Mouse (Mus musculus) heart, adult 2 months (tissue): ENCODE measurements around the gene Galntl6. TPM values are rescaled to one million over a fixed set of nuclear protein-coding genes. Genes with fewer than 3 reads are reported as not detected.

Experiments used
- DNase-seq, 2 experiments: peaks; one replicate each; pipeline ENCODE4 v3.0.0; 2021
- H3K27ac ChIP-seq: fragments of 200-600 bp; 2 replicates; pipeline ENCODE4 v1.8.1; 2022
- H3K27me3 ChIP-seq: fragments of 200-500 bp; 2 replicates; pipeline ENCODE4 v1.6.1; 2012; ENCODE audit warnings: mild to moderate bottlenecking, low read length, inconsistent platforms, mixed read lengths; ENCODE audit not compliant: control insufficient read depth, insufficient read depth
- H3K36me3 ChIP-seq: fragments of 200-500 bp; 2 replicates; pipeline ENCODE4 v1.6.1; 2012; ENCODE audit warnings: low read length, inconsistent platforms; ENCODE audit not compliant: control insufficient read depth, insufficient read depth
- H3K4me1 ChIP-seq: fragments of 200-500 bp; 2 replicates; pipeline ENCODE4 v1.6.1; 2011; ENCODE audit warnings: low read length; ENCODE audit not compliant: control insufficient read depth, insufficient read depth
- H3K4me3 ChIP-seq: fragments of 200-600 bp; 2 replicates; pipeline ENCODE4 v1.8.1; 2022
- H3K79me2 ChIP-seq: fragments of 200-500 bp; replicated peaks from 2 replicates; pipeline ENCODE4 v1.6.1; 2012; ENCODE audit warnings: mild to moderate bottlenecking, inconsistent platforms, low read length, moderate library complexity, mixed read lengths; ENCODE audit not compliant: control insufficient read depth, insufficient read depth
- H3K9ac ChIP-seq: fragments of 200-500 bp; 2 replicates; pipeline ENCODE4 v1.6.1; 2012; ENCODE audit warnings: low read depth, mild to moderate bottlenecking, control low read depth, inconsistent platforms, low read length, mixed read lengths
- CTCF ChIP-seq: fragments of 200-600 bp; IDR thresholded peaks from 2 replicates; pipeline ENCODE4 v1.8.1; 2022; ENCODE audit warnings: antibody characterized with exemption, mild to moderate bottlenecking, moderate library complexity
- EP300 ChIP-seq: fragments of 200-500 bp; IDR thresholded peaks from 2 replicates; pipeline ENCODE4 v1.6.1; 2011; ENCODE audit warnings: low read depth, low read length, control low read depth; ENCODE audit not compliant: insufficient read depth
- POLR2A ChIP-seq: fragments of 200-500 bp; IDR thresholded peaks from 2 replicates; pipeline ENCODE4 v1.6.1; 2011; ENCODE audit warnings: mild to moderate bottlenecking, low read depth, low read length, control low read depth; ENCODE audit not compliant: insufficient read depth
- WGBS: fragments of 180-500 bp; shearing (Covaris S2); methylation state at CpG from one replicate; pipeline ENCODE4 v1.1.7; 2018; 5-methylcytosine and 5-hydroxymethylcytosine counted together
- intact Hi-C: fragments of 180-260 bp; cut with DNase I; formaldehyde crosslinking; loops from one replicate; pipeline ENCODE4 v1.15.1; 2025
- polyA plus RNA-seq: library from polyadenylated mRNA; depleted of rRNA; stranded (reverse); fragments of >200 nt; gene quantifications from 2 replicates; pipeline ENCODE4 v1.2.3, GENCODE M21; 2012
- total RNA-seq, 2 experiments: library from RNA; stranded (reverse); gene quantifications; 2 replicates each; pipeline ENCODE4 v1.2.3; 2021

The Galntl6 gene
- total and polyA plus RNA-seq, 3 experiments, result not detected

DNA sequence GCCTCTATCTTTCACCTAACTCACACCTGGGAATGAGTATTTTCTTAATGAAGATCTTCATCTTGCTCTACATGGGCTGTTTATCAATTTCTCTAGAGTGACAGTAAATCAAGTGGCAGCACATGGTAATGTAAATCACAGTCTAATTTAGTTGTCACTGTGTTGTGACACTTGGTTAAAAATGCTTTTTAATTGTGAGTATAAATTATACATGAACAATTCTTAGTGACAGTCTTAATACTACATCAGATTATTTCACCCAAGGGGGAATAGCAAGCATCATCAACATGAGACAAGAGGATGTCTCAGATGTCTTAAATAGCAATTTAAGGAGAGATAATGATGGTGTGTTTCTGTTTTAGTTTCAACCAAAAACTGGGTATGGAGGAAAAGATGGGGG is 88.1 kb downstream of the Galntl6 start:
- no peak overlapping the region for H3K27ac ChIP-seq
- no peak overlapping the region for H3K4me3 ChIP-seq
- H3K36me3 ChIP-seq, result no peaks in the 10 kb centered on the region
- H3K4me1 ChIP-seq, result no peaks in the 10 kb centered on the region
- intact Hi-C loops, result no loop called here
- no peak for DNase-seq
- H3K9ac ChIP-seq, result no peak overlapping the region
- TF ChIP-seq CTCF (no peak), EP300 (no peak), POLR2A (no peak)
- no peaks in the 10 kb centered on the region for H3K79me2 ChIP-seq
- no peaks in the 10 kb centered on the region for H3K27me3 ChIP-seq

DNA sequence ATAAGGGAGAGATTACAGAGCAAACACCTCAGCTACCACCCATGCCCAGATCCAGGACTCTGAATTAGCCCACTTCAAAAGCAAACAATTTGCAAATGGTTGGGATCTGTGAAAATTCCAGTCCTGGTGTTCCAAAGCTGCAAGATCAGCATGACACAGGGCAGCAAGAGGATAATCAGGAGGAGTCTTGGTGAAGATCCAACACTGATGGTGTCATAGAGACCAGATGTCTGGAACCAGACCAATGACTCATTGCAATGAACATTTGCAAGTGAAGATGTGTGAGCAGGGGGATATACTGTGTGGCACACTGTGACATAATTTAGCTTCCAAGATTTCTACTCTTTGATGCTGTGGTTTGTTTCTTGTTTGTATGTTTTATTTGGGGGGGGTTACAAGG is 107.2 kb downstream of the Galntl6 start:
- H3K4me1 ChIP-seq, result no peaks in the 10 kb centered on the region
- intact Hi-C loops, result no loop called here
- no peaks in the 10 kb centered on the region for H3K36me3 ChIP-seq
- H3K4me3 ChIP-seq, result no peak overlapping the region
- TF ChIP-seq POLR2A, result no peak
- TF ChIP-seq CTCF, result no peak
- TF ChIP-seq EP300, result no peak
- DNase-seq, result no peak
- no peak overlapping the region for H3K9ac ChIP-seq
- no peaks in the 10 kb centered on the region for H3K79me2 ChIP-seq
- no peak overlapping the region for H3K27ac ChIP-seq
- no peaks in the 10 kb centered on the region for H3K27me3 ChIP-seq

DNA sequence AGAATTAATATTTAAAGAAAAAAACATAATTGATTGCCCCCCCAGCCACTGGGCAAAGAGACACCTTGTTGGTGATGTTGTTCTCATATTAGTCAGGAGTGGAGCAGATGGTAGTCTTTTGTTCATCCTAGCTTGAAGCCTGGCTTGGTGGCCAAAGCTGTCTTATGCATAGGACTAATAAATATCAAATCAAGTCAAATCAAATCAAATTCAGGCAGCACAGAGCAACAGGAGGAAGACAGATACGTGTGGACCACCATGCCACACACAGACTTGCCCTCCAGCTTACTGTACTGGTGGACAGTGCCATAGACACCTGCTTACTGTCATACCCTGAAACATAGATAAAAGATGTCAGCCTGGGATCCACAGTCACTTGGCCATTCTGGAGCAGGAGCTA is 110.6 kb downstream of the Galntl6 start:
- H3K79me2 ChIP-seq, result no peaks in the 10 kb centered on the region
- TF ChIP-seq CTCF (no peak), EP300 (no peak), POLR2A (no peak)
- H3K4me1 ChIP-seq, result no peaks in the 10 kb centered on the region
- WGBS, result 47% methylated on average over 1 of the region's 1 CpGs
- no peaks in the 10 kb centered on the region for H3K27me3 ChIP-seq
- H3K4me3 ChIP-seq, result no peak overlapping the region
- H3K36me3 ChIP-seq, result no peaks in the 10 kb centered on the region
- no peak overlapping the region for H3K9ac ChIP-seq
- no peak overlapping the region for H3K27ac ChIP-seq
- no peak for DNase-seq
- intact Hi-C loops, result no loop called here

DNA sequence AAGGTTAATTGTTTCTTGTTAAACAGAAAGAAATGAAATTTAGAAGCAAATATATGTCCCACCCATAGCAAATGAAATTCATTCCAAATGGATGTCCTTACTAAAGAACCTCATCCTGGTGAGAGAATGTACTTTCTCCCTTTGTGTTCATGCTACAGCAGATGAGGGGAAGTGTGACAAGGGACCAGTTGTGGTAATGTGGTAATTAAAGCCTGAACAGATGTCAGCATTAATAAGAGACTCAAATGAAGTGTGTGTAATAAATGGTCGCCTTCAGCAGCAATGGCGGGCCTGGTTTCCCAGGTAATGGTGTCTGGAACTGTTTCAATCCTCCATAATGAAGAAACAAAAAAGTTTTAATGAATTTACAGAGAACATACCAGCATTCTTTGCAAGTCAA is 158.7 kb downstream of the Galntl6 start:
- no peak for DNase-seq
- 73% methylated on average over 2 of the region's 2 CpGs for WGBS
- no peaks in the 10 kb centered on the region for H3K27me3 ChIP-seq
- H3K4me3 ChIP-seq, result no peak overlapping the region
- no peak overlapping the region for H3K27ac ChIP-seq
- H3K4me1 ChIP-seq, result no peaks in the 10 kb centered on the region
- intact Hi-C loops, result no loop called here
- H3K9ac ChIP-seq, result no peak overlapping the region
- no peaks in the 10 kb centered on the region for H3K79me2 ChIP-seq
- TF ChIP-seq POLR2A, result no peak
- TF ChIP-seq CTCF, result no peak
- H3K36me3 ChIP-seq, result no peaks in the 10 kb centered on the region

DNA sequence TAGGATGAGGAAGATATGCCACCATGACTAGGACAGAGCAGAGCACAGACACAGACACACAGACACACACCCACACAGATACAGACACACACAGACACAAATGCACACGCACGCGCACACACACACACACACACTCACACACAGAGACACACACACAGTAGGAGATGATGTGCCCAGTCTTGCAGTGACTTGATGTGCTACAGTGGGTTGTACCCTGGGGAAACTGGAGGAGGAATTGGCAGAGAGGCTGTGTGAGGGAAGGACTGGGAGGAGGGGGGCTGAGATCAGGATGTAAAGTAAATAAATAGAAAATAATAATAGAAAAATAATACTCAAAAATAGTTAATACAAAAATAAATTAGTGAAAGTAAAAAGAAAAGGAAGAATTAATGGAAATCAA is 174.5 kb downstream of the Galntl6 start:
- WGBS, result 91% methylated on average over 3 of the region's 3 CpGs

DNA sequence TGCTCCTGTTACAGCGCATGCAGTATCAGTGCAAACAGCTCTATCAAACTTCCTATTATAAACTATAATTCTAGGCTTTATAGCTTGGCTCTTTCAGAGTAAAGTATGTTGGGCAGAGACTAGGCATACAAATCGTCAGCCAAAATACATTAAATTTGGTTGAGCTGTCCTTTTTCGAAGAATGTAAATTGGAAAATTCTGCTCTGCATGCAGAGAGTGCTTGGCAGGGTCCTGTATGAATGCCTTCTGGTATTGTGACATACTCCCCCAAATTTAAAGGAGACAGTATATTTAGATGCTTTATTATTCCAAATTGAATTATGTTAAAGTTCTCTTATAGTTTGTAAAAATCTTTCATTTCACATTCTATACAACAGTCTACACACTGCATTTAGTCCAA is 220.7 kb downstream of the Galntl6 start:
- Histone ChIP-seq H3K4me3 (no peak overlapping the region), H3K27me3 (no peaks in the 10 kb centered on the region), H3K9ac (no peak overlapping the region), H3K79me2 (no peaks in the 10 kb centered on the region), H3K27ac (no peak overlapping the region), H3K4me1 (no peaks in the 10 kb centered on the region), H3K36me3 (no peaks in the 10 kb centered on the region)
- TF ChIP-seq CTCF, result no peak
- TF ChIP-seq POLR2A, result no peak
- no peak for TF ChIP-seq EP300
- 76% methylated on average over 3 of the region's 3 CpGs for WGBS
- intact Hi-C loops, result no loop called here
- DNase-seq, result no peak

More for the DNA sequence above, 174.5 kb downstream of the Galntl6 start:
- H3K9ac ChIP-seq, result no peak overlapping the region
- no peak for TF ChIP-seq EP300
- no peak for TF ChIP-seq POLR2A
- no peak for TF ChIP-seq CTCF
- H3K27me3 ChIP-seq, result no peaks in the 10 kb centered on the region
- H3K79me2 ChIP-seq, result no peaks in the 10 kb centered on the region
- no peak overlapping the region for H3K27ac ChIP-seq
- no peaks in the 10 kb centered on the region for H3K4me1 ChIP-seq
- H3K36me3 ChIP-seq, result no peaks in the 10 kb centered on the region
- DNase-seq, result no peak
- no peak overlapping the region for H3K4me3 ChIP-seq
- intact Hi-C loops, result no loop called here
